Mouse (Mus musculus) left cerebral cortex, adult 8-10 months (tissue): Measurements from ENCODE around the gene Chrna1. TPM values are rescaled to one million over a fixed set of nuclear protein-coding genes. Genes with fewer than 3 reads are reported as not detected.
A peak's percentile ranks its signal among the peaks of the same experiment; 100 is the strongest.

Experiments used
- DNase-seq, 2 experiments: peaks; one replicate each; pipeline ENCODE4 v3.0.0; 2022; ENCODE audit warnings: low spot score in 2 of 2
- total RNA-seq, 4 experiments: library from RNA; stranded (reverse); gene quantifications; 2 replicates each; pipeline ENCODE4 v1.2.4; 2022

Chrna1 gene
- total RNA-seq, 4 experiments from 2014 or later = 0.13 to 0.21 (median 0.19) TPM

GRCm38 (mm10) chr2:73591246-73591645, 11.1 kb upstream of the Chrna1 start:
- no peak for DNase-seq

- no peak for DNase-seq
Observed at GRCm38 (mm10) chr2:73590106-73590505, 10.0 kb upstream of the Chrna1 start.

GRCm38 (mm10) chr2:73588951-73589350, 8.8 kb upstream of the Chrna1 start:
- DNase-seq = no peak

- no peak for DNase-seq
Observed at GRCm38 (mm10) chr2:73587109-73587506, 7.0 kb upstream of the Chrna1 start.

GRCm38 (mm10) chr2:73586392-73587108, 6.4 kb upstream of the Chrna1 start:
- DNase-seq = no peak

GRCm38 (mm10) chr2:73585347-73585831, 5.3 kb upstream of the Chrna1 start:
- DNase-seq = no peak

GRCm38 (mm10) chr2:73584645-73585346, 4.7 kb upstream of the Chrna1 start:
- DNase-seq = no peak

- no peak for DNase-seq
Observed at GRCm38 (mm10) chr2:73580720-73581119, 582 bp upstream of the Chrna1 start.

- DNase-seq = no peak
Observed at GRCm38 (mm10) chr2:73579168-73579567, 970 bp downstream of the Chrna1 start.

GRCm38 (mm10) chr2:73574418-73574817, 5.7 kb downstream of the Chrna1 start:
- DNase-seq = no peak

GRCm38 (mm10) chr2:73573556-73573955, 6.6 kb downstream of the Chrna1 start:
- no peak for DNase-seq

- peak; percentile 74 to 89 for DNase-seq
Observed at GRCm38 (mm10) chr2:73572539-73573372, 7.4 kb downstream of the Chrna1 start.

GRCm38 (mm10) chr2:73571901-73572300, 8.2 kb downstream of the Chrna1 start:
- DNase-seq = no peak

- no peak for DNase-seq
Observed at GRCm38 (mm10) chr2:73571304-73571703, 8.8 kb downstream of the Chrna1 start.

- no peak for DNase-seq
Observed at GRCm38 (mm10) chr2:73566989-73567605, 13.0 kb downstream of the Chrna1 start.

GRCm38 (mm10) chr2:73566162-73566561, 14.0 kb downstream of the Chrna1 start:
- DNase-seq = no peak

GRCm38 (mm10) chr2:73563690-73564089, 16.4 kb downstream of the Chrna1 start:
- DNase-seq = no peak

- no peak for DNase-seq
Observed at GRCm38 (mm10) chr2:73562656-73563055, 17.5 kb downstream of the Chrna1 start.

GRCm38 (mm10) chr2:73561665-73562063, 18.5 kb downstream of the Chrna1 start:
- DNase-seq = no peak

GRCm38 (mm10) chr2:73560899-73561664, 19.1 kb downstream of the Chrna1 start:
- no peak for DNase-seq

GRCm38 (mm10) chr2:73560445-73560844, 19.7 kb downstream of the Chrna1 start:
- no peak for DNase-seq
